In the genomic region with DNA sequence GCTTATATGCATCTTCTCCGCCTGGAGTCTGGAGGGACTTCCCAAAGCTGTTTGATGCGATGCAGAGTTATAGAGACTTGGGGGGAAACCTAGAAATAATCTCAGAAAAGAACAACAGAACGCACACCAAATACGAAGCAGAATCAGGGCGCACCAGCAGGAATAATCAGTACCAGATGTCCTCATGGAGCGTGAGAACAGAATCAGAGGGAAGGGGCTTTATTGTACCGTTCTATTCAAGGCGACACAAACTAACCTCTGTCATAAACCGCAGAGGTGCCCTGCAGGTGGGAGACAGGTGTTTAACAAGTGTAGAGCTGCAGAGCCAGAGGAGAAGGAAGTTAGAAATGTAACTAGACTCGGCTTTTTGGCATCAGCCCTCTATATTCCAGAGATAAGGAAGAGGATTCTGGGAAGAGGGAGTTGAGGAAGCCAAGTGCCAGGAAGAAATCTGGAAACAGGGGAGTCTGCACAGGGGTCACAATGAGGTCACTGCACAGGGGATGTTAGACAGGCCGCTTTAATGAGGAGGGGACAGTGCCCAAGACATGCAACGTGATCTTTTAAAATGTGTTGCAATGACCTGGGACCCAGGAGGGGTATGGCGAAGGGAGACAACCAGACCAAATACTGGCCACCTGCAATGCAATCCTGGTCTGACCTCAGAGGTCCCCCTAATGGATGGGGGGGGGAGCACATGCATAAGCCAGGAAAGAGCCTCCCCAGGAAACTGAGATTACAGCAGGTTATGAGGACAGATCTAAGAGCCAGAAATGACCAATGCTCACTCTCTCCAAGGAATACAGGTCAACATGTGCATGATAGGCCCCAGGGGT, we compare ENCODE assay signal across 18 mouse cellular contexts.
DNase-seq lines count a peak whose midpoint lies in the region; ATAC-seq and TF ChIP-seq lines count a peak whose summit lies in the region.
"Had no signal": no experiment of that assay in that cellular context is flagged by ENCODE, and none has a peak within 500 bp of the region (broad histone marks: within the 10 kb centered on the region; RNA-seq: fewer than 3 reads in every experiment).

No protein-coding gene starts in this region.

- TF ChIP-seq EP300 in heart, postnatal 0 days (IDR thresholded peaks at IDR 0.05; ENCODE audit: low read depth) = no peak
- TF ChIP-seq EP300 in liver, postnatal 0 days (IDR thresholded peaks at IDR 0.05; ENCODE audit: low read depth) = no peak

- H3K9me3 ChIP-seq in heart, postnatal 0 days (replicated peaks; ENCODE audit: control insufficient read depth, low read length) = no peaks in the 10 kb centered on the region
- no peaks in the 10 kb centered on the region for H3K9me3 ChIP-seq in liver, postnatal 0 days (ENCODE audit: low read length)
- no peaks in the 10 kb centered on the region for H3K9me3 ChIP-seq in forebrain, embryonic 10.5 days
- H3K9me3 ChIP-seq: midbrain, embryonic 12.5 days; stomach, embryonic 15.5 days had no signal

- no peaks in the 10 kb centered on the region for H3K27me3 ChIP-seq in heart, postnatal 0 days (ENCODE audit: control insufficient read depth, insufficient read depth, low read length)
- H3K27me3 ChIP-seq in liver, postnatal 0 days (ENCODE audit: insufficient read depth, low read length) = no peaks in the 10 kb centered on the region
- H3K27me3 ChIP-seq in forebrain, embryonic 10.5 days (ENCODE audit: poor library complexity, severe bottlenecking) = no peaks in the 10 kb centered on the region
- H3K27me3 ChIP-seq: liver, embryonic 13.5 days; midbrain, embryonic 12.5 days; Patski; stomach, embryonic 15.5 days had no signal

- H3K27ac ChIP-seq in heart, postnatal 0 days (ENCODE audit: low read depth) = no peak overlapping the region
- no peak overlapping the region for H3K27ac ChIP-seq in liver, postnatal 0 days (ENCODE audit: low read depth)
- no peak overlapping the region for H3K27ac ChIP-seq in forebrain, embryonic 10.5 days
- H3K27ac ChIP-seq: hindbrain, embryonic 14.5 days; left cerebral cortex, adult 2 months; liver, embryonic 13.5 days; midbrain, embryonic 12.5 days; stomach, embryonic 15.5 days had no signal

- TF ChIP-seq CTCF in heart, postnatal 0 days (IDR thresholded peaks at IDR 0.05; ENCODE audit: low read depth) = no peak
- no peak for TF ChIP-seq CTCF in liver, postnatal 0 days (IDR thresholded peaks at IDR 0.05; ENCODE audit: low read depth)

- no peaks in the 10 kb centered on the region for H3K36me3 ChIP-seq in heart, postnatal 0 days (replicated peaks; ENCODE audit: control insufficient read depth, insufficient read depth, low read length)
- no peaks in the 10 kb centered on the region for H3K36me3 ChIP-seq in liver, postnatal 0 days (replicated peaks; ENCODE audit: insufficient read depth, low read length)
- no peaks in the 10 kb centered on the region for H3K36me3 ChIP-seq in forebrain, embryonic 10.5 days (replicated peaks)
- H3K36me3 ChIP-seq: liver, embryonic 13.5 days; midbrain, embryonic 12.5 days; stomach, embryonic 15.5 days had no signal

- peaks cover 17% of the 10 kb centered on the region; the same call in 1 of the 2 replicates for H3K4me1 ChIP-seq in heart, postnatal 0 days (ENCODE audit: control insufficient read depth, insufficient read depth)
- H3K4me1 ChIP-seq in liver, postnatal 0 days (ENCODE audit: insufficient read depth) = no peaks in the 10 kb centered on the region
- peaks cover 8% of the 10 kb centered on the region; the same call in 1 of the 2 replicates for H3K4me1 ChIP-seq in forebrain, embryonic 10.5 days
- H3K4me1 ChIP-seq: liver, embryonic 13.5 days; midbrain, embryonic 12.5 days had no signal

- no peak overlapping the region for H3K4me3 ChIP-seq in heart, postnatal 0 days (ENCODE audit: low read depth, low read length)
- no peak overlapping the region for H3K4me3 ChIP-seq in liver, postnatal 0 days (ENCODE audit: low read depth, low read length)
- H3K4me3 ChIP-seq in forebrain, embryonic 10.5 days = no peak overlapping the region
- H3K4me3 ChIP-seq: left cerebral cortex, adult 2 months; liver, embryonic 13.5 days; midbrain, embryonic 12.5 days; stomach, embryonic 15.5 days had no signal

- ATAC-seq in heart, postnatal 0 days (ENCODE audit: insufficient read depth, low read depth) = peak; percentile 34
- ATAC-seq in liver, postnatal 0 days = no peak
- ATAC-seq: Patski had no signal

- 63% methylated on average over 13 of the region's 13 CpGs for WGBS in heart, postnatal 0 days
- WGBS in liver, postnatal 0 days (ENCODE audit: insufficient replicate concordance) = 75% methylated on average over 13 of the region's 13 CpGs
- whole genome bisulfite sequencing in forebrain, embryonic 10.5 days = 64% methylated on average over 13 of the region's 13 CpGs

- no peak overlapping the region for H3K4me2 ChIP-seq in heart, postnatal 0 days (ENCODE audit: low read depth, low read length)
- no peak overlapping the region for H3K4me2 ChIP-seq in liver, postnatal 0 days (ENCODE audit: low read depth, low read length)
- H3K4me2 ChIP-seq: hindbrain, embryonic 14.5 days; liver, embryonic 13.5 days; midbrain, embryonic 12.5 days; stomach, embryonic 15.5 days had no signal

- peak; percentile 55 for DNase-seq in gastrocnemius, adult 18-20 months (ENCODE audit: low spot score)
- no peak for DNase-seq in gastrocnemius, postnatal 4 days (ENCODE audit: low spot score in 2 of 2)
- peak; percentile 12 for DNase-seq in adipocyte (ENCODE audit: low spot score)
- peak; percentile 22 for DNase-seq in gastrocnemius, postnatal 14 days
- DNase-seq in heart, postnatal 0 days (ENCODE audit: low spot score) = peak; percentile 27
- DNase-seq in liver, postnatal 0 days = no peak
- no peak for DNase-seq in adrenal gland, postnatal 25 days
- DNase-seq in forebrain, embryonic 10.5 days (ENCODE audit: extremely low spot score, low spot score) = no peak
- DNase-seq: cerebellum, adult 18-20 months; kidney, adult 11 months; kidney, postnatal 36 days; liver, embryonic 13.5 days; thymus, postnatal 36 days had no signal

- H3K9ac ChIP-seq in heart, postnatal 0 days (replicated peaks; ENCODE audit: low read depth, low read length) = no peak overlapping the region
- H3K9ac ChIP-seq in liver, postnatal 0 days (replicated peaks) = no peak overlapping the region
- H3K9ac ChIP-seq: hindbrain, embryonic 14.5 days; liver, embryonic 13.5 days; midbrain, embryonic 12.5 days; stomach, embryonic 15.5 days had no signal

- intact Hi-C loops in gastrocnemius, postnatal 14 days (cut with DNase I; ENCODE audit: low total_unique reads) = loop anchor here (10.0 kb wide), 2 partner anchors 246 to 654 kb away; no protein-coding TSS in a partner anchor

Comparison
In these comparisons a context has a peak if more than half of its experiments do, and no peak if none do; other contexts are left out.
1. DNase-seq: peak in gastrocnemius, adult 18-20 months (single experiment), adipocyte (single experiment), gastrocnemius, postnatal 14 days (single experiment) and heart, postnatal 0 days (single experiment); none in gastrocnemius, postnatal 4 days (0 of 2), liver, postnatal 0 days (single experiment), adrenal gland, postnatal 25 days (single experiment) and forebrain, embryonic 10.5 days (single experiment).